Mouse (Mus musculus) retina, postnatal 7 days (tissue): ENCODE measurements around the gene Bckdk.

ENCODE experiments used
- DNase-seq: peaks from one replicate; pipeline ENCODE4 v3.0.0-alpha.2; 2012; ENCODE audit warnings: low read depth, low spot score

Bckdk gene

DNA sequence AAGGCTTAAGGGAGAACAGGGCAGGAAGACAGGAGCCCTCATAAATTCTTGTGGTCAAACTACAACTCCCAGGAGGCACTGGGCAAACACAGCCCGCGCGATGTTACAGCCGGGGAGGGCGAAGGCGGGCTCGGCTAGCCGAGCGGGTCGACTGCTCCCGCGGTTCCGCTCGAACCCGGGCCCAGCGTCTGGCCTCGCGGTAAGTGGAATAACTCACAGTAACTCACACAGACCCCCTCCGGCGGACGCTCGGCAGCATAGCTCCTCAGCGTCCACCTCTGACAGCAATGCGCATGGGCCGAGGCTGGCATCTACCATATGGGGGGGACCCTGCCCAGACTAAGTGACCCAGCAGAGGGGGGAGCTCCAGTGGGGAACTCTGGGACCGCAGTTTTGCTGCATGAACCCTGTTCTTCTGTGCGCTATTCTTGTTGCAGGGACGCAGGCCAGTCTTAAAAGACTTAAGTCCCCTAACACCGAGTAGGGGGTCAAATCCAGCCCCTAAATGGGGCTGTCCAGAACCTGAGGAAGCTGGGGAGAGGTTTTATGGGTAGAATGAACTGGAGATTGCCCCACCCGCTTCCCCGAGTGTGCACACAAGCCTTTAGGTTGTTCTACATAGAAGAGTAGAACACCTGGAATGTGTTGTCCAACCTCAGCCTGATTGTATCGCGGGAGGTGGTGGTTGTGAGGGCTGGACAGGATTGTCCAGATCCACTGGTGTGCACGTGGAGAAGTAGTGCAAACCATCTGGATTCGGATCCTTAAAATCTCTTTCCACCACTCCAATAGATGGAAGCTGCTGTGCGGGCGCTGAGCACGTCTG lies at the start of gene Bckdk:
Bckdk (plus strand) TSS at position 112 of the 826 bp plus-strand sequence.
- peak; percentile 52 for DNase-seq

DNA sequence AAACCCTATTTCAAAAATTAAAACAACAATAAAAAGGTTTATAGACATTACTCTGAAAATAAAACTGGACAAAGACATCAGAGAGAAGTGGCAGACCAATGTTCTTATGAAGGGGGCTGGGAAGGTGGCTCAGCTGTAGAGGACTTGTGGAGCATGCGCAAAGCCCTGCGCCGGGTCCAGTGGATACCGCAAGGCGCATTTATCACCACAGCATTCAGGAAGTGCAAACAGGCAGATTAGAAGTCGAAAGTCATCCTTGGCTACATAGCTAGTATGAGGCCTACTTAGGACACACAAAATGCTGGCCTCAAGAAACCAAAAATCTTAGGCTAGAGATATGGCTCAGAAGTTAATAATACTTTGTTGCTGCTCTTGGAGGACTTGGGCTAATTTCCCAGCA lies 45.6 kb upstream of the Bckdk start:
- DNase-seq = no peak

DNA sequence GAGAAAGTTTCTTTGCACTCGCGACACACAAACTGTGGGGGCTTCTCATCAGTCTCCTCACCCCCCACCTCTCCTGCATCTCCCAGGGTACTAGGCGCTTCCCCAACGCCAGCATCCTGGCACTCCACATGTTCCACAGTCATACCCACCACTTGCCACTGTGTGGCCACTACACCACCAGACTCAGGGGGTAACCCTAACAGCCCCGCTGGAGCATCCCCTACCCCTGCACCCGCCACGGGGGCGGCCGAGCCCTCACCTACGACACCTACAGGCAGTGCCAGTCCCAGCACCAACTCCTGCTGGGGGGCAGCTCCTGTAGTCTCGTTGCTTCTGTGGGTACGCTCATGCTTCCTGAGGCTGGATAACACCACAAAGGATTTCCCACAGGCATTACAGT lies 37.4 kb upstream of the Bckdk start:
- no peak for DNase-seq

DNA sequence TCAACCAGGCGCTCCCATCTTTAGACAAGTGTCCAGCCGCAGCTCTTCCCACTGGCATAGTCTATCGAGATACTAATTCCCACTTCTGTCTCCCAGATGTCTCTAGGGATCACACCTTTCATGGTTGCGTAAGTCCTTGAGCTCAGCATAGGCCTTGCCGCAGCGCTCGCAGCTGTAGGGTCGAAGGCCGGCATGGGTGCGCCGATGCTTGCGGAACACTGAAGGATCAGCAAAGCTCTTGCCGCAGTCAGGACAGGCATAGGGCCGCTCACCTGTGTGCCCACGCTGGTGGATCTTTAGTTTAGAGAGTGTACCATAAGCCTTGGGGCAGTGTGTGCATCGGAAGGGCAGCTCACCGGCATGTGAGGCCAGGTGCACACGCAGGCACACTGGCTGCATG lies 36.2 kb upstream of the Bckdk start:
- DNase-seq = no peak

DNA sequence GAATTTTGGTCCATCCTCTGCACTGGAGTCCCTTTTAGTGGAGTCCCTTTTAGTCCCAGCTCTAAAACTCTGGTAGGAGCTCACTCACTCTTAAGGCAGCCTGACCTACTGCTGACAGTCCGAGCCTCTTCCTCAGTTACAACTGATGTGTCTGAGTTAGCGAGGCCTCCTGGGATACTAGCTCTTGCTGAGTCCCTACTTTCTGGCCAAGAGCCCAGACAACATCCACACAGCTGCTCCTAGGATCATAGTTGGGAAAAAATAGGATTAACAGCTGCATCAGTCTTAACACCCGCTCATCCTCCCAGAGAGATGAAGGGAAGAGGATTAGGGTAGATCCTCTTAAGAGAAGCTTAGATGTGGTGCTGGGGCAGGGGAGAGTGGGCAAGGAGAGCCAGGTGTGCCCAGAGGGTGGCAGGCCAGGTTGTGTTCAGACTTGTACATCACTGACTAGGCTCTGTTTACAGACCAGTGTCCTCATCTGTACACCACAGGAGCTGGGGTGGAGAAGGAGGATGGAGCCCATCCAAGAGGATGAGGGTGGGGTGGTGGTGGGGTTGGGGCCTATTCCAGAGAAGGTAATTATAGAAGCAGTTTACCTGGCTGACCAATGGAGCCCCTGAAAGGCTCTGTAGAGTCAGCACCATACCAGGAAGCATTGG lies 34.6 kb upstream of the Bckdk start:
- peak; percentile 93 for DNase-seq

DNA sequence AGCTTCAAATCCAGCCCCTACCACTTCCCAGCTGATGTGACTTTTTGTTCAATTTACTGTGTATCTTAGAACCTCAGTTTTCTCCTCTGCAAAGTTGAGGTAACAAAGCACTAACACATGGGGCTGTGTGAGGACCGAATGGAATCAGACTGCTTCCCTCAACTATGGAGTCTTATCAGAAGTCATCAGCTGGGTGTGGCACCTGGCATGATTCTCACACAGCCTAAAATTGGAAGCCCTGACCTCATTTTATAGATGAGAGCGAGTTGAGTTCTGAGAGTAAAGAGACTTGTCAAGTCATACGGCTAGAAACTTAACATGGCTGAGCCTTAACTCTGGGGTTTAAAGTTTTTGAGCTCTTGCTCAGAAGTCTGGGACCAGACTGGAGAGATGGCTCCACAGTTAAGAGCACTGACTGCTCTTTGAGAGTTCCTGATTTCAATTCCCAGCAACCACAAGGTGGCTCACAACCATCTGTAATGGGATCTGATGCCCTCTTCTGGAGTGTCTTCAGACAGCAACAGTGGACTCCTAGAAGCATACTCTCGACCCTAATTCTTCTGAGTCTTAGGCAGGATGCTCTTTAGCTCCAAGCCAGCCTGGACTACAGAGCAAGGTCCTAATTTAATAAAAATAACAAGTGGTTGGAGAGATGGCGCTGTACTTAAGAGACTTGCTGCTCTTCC lies 33.6 kb upstream of the Bckdk start:
- no peak for DNase-seq

DNA sequence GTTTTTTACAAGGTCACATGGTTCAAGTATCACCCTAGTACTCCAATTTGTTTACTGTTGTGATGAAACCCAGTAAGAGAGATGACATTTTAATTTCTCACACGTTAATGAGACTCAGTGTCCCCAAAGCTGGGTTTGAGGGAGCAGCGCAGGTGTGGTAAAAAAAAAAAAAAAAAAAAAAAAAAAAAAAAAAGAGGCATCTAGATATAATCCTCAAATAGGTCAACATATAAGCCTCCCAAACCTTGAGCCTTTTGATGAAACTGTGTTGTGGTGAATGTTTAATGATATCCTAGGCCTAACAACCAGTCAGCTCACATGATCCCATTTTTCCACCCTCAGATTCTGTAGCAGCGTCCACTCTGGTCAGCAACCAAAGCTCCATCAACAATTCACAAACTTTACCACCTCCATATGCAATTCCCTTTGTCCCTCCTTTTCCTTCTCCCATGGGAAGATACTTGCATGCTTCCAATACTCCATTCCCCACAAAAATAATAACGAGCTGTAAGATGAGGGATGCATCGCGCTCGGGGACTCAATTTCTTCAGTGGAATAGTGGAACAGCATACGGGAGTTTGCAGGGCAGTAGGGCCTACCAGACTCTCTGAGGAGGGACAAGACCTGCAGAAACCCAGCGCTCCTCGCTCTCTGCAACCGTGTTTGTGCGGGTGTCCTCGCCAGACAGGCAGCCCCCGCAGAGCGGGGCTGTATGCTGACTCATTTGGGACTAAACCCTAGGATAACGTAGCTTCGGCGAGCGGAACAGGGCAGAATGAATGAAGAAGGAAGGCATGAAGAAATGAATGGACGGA lies 28.9 kb upstream of the Bckdk start:
- DNase-seq = no peak

DNA sequence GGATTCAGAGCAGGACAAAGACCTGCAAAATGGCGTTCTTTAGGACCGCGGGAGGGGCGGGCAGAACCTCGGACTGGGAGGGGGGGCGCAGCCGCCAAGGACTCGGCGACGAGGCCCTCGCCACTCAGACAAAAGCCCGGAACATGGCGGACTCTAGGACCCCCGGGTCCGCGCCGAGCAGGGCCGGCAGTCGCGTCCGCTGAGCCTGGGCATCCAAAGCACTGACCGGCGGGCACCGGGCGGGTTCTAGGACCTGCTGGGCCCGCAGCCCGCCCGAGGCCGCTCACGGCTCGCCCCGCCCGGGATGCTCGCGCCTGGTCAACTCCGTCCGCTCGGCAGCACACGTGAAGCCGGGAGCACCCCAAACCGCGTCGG lies 28.3 kb upstream of the Bckdk start:
- peak; percentile 90 for DNase-seq

DNA sequence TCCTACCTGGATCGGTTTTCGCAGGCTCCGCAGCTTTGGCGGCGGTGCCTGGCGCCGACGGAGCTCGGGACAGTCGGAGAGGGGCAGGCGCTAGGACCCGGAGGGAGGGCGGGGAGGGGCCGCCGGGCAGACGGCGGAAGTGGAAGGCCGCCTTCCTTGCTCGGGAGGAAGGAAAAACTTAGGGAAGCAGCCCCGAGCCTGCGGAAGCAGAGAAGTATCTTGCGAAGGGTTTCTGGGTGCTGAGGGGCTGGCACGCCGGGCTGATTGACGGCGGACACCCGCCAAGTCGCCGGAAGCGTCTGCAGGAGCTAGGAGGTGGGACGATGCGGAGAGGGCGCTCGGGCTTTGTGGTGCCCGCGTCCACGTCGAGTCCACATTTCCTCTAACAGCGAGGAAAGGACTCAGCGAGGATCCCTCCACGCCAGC lies 27.8 kb upstream of the Bckdk start, which contains the start of gene Zfp646:
Zfp646 (plus strand) TSS at position 181 of the 426 bp plus-strand sequence.
- DNase-seq = peak; percentile 85

DNA sequence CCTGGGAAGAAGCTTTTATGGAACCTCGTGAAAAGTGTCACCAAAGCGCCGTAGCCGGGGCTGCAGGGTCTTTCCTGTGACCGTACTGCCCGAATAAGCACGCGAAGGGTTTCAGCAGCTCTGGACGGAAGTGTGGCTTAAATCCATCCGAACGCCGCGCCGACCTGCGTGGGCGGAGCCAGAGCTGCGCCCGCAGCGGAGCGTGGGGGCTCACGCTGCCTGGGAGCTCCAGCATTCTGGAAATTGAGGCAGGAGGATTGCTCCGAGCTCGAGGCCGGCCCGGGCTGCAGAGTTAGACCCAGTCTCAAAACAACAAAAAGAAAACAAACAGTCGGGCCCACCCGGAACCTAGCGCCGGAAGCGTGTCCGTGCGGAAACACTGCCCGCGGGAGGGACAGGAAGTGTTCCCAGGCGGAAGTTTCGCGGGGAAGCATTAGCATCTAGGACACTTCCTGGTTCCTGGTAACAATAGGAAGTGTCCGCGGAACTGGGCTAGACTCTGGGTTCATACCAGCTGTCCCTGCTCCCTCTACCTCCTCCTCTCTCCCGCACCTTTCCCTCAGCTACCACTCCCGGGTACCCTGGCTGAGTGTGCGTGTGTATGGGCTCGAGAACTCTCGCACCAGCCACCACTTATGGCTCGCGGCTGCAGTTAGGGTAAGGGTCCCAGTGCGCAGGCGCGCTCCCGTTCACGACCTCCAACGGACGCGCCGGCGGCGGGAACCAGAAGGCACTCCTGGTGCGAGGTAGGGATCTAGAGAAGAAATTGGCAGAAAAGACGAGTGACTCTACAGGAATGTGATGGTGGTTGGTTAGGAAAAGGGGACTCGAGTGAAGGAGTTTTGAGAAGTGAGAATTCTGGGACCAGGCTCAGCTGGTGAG lies 27.2 kb upstream of the Bckdk start, which contains the start of gene Zfp668:
Zfp668 (minus strand) TSS at position 362 of the 882 bp plus-strand sequence.
- peak; percentile 94 for DNase-seq

DNA sequence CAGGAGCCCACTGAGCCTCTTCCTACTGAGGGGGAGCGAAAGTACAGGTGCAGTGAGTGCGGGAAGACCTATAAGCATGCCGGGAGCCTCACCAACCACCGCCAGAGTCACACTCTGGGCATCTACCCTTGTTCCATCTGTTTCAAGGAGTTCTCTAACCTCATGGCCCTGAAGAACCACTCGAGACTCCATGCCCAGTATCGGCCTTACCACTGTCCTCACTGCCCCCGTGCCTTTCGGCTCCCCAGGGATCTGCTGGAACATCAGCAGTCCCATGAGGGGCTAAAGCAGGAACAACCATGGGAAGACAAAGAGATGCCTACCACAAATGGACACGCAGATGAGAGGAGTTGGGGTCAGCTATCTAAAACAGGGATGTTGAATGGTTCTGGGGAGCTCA lies 24.6 kb upstream of the Bckdk start:
- no peak for DNase-seq

DNA sequence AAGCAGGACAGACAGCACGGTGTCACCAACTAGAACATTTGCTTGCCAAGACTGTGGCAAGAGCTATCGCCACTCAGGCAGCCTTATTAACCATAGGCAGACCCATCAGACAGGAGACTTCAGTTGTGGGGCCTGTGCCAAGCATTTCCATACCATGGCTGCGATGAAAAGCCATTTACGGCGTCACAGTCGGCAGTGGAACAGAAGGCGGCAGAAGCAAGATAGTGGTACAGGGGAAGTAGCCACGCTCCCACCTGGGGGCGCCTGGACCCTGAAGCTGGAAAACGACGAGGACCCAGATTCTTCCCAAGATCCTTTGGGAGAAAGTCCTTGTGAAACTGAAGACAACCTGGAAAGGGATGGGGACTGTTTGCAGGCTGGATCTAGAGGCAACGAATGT lies 23.5 kb upstream of the Bckdk start:
- DNase-seq = no peak

DNA sequence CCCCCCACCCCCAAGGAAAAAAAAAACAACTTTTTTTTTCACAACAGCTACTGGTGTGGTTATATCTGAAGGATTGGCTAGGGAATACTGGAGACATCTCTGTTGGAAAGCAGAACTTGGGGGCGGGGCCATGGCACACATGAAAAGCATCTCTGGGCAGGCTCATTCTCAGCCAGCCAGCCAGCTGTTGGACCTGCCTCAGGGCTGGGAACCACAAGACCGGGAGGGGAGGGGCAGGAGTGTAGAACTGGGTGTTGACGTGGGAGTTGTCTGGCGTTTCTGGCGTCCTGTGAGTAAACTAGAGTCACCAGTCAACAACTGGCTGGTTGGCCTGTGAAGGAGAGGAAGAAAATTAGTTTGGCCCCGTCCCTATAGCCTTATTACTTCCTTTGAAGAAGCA lies 17.9 kb upstream of the Bckdk start:
- DNase-seq = no peak

DNA sequence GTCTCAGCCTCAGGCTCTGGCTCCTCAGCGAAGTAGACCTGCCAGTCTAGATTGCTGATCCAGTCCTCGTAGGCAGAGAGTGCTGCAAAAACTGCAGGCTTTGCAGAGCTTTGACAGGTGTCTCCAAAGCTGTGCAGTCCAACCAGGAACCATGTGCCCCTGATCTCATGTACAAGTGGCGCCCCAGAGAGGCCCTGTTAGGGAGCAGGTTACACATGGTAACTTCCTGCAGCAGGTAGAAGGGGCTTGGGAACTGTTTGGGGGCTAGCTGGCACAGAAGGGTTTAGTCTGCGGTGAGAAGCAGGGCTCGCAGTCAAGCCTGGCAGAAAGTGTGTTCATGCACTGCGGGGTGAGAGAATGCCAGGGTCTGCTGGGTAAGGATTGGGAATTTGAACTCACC lies 17.3 kb upstream of the Bckdk start:
- DNase-seq = no peak

DNA sequence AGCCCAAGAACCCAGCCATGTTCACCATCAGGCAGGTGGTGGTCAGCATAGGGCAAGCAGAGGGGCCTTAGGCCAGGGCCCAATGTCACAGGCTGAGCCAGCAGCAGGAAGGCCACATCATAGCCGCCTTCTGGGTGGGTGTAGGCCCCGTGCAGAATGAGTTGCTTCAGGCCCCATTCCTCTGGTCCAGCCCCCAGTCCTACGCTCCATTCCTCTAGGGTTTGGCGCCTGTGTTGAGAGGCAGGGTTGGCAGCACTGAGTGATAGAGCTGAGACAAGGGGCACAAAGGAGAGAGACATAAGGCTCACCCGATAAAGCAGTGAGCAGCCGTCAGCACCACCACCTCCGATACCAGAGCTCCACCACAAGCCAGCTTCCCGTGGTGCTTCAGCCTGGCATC lies 16.7 kb upstream of the Bckdk start:
- DNase-seq = no peak

DNA sequence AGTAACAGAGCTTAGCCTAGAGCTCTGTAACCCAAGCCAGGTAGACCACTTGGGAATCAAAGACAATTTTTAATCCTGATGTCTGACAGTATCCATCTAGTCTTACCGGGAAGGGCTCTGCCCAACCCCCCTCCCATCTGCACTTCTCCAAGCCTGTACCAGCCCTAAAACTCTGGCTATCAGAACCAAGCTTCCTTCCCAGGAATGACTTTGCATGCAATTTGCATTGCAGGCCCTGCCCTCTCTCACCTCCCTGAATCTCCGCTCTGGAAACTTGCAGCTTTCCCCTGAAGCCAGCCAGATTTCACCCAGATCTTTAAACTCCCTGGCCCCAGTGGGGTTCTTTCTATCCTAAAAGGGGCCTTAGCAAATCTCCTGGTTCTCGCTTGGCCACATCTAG lies 16.1 kb upstream of the Bckdk start:
- no peak for DNase-seq

DNA sequence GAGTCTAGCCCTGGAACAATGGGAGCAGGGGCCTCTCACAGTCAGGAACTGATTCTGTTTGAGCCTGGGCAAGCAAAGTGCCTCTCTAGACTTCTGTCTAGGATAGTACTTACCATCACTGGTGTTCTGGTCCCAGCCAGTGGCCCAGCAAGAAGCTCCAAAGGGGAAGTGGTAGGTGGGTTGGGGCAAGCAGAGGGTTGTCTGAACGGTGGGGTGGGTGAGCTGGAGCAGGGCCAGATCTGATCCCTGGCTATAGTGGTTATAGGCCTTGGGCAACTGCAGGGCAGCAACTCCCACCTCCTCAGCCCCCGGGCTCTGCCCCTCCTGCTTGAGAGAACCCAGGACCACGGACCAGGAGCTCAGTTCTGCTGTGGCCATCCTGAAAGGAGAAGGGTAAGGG lies 15.1 kb upstream of the Bckdk start:
- no peak for DNase-seq

DNA sequence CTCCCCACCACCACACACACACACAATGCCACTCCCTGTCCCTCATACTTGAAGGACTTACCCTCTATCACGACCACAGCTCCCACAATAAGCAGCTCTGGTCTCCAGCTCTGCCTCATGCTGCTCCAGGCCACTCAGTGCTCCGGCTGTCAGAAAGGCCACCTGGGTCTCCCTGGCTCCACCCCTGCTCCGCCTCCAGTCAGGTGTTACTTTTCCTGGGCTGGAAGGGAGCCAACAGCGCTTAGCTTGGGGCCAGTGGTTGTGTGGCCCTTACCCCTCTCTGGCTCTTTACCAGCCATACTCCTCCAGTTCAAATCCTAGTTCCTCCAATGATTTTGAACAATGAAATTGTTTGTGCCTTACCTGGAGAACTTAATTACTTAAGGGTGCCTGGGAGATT lies 13.1 kb upstream of the Bckdk start, which contains the start of gene Prss53:
Prss53 (minus strand) TSS at position 173 of the 400 bp plus-strand sequence.
- no peak for DNase-seq

DNA sequence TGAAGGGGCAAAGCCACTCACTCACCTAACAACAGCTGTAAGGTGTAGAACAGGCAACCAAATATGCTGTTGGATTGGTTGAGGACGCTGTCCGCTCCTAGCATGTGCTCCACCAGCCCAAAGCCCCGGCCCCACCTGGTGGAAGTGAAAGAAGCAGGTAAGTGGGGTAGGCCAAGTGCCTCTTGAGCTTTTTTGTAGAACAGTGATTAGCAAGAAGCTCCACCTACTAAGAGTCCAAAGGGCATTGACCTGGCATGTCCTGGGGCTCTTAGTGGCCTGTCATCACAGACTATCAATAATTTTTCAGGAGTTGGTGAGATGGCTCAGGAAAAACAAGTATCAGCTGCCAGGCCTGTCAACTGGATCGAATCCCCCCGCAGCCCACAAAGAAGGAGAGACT lies 9.4 kb upstream of the Bckdk start:
- no peak for DNase-seq

DNA sequence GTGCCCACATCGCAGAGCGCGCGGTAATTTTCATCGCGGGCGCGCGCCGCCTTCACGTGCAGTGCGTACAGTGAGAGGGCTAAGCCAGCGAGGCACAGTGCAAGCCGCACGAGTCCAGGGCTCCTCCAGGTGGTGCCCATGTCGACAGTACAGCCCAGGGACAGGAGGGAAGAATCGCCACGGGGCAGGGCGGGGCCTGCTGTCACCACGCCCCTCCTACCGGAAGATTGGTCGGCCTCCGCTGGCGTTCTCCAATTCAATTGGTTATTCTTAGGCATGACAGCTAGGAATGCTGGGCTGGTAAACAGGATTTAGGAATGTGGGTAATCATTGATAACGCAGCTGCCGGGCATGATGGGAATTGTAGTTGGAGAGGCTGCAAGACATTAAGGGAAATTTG lies 8.4 kb upstream of the Bckdk start, which contains the start of the genes Gm21974 and Vkorc1:
Gm21974 (minus strand) TSS at position 13 of the 400 bp plus-strand sequence.
Vkorc1 (minus strand) TSS at position 176 of the 400 bp plus-strand sequence.
- DNase-seq = peak; percentile 89
